Mouse (Mus musculus): ENCODE measurements around the gene Gsdma. TPM values are rescaled to one million over a fixed set of nuclear protein-coding genes. Genes with fewer than 3 reads are reported as not detected.
A peak's percentile ranks its signal among the peaks of the same experiment; 100 is the strongest.

Gene Gsdma
- total and polyA plus RNA-seq, 3 experiments = 0.62 to 1.2 TPM; not detected in 1

DNA sequence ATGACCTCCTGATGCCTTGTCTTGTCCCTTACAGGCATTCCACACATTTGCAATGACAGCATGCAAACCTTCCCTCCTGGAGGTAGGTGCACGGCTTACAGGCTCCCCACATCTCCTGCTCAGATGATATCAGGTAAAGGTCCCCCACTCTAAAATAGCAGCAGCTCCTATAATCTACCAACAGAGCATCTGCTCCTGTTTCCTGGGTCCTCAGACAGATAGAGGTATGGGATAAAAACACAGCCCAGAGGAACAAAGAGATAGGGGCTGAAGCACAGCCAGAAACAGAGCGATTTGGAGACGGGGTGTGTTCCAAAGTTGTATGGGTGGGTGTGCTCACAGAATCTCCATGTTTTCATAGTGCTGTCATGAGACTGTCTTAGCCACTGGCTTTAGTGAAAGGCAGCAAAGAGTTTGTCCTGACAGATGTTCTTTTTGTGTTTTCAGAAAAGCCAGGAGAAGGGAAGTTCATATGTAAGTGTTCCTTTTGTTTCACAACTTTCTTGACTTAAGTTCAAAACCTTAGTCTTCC lies 7.2 kb downstream of the Gsdma start:
- H3K79me2 ChIP-seq (ENCODE audit: control insufficient read depth, insufficient read depth, low read length, poor library complexity) = no peaks in the 10 kb centered on the region
- peaks cover 0 to under 1% of the 10 kb centered on the region in 2 experiments; a peak in 1 of 4 replicates for H3K27me3 ChIP-seq (ENCODE audit: control insufficient read depth in 1 of 2, insufficient read depth in 2 of 2, low read length in 2 of 2)
- H3K4me3 ChIP-seq (ENCODE audit: control insufficient read depth in 1 of 2, insufficient read depth in 1 of 2, low read depth in 2 of 2, low read length in 2 of 2) = no peak overlapping the region

DNA sequence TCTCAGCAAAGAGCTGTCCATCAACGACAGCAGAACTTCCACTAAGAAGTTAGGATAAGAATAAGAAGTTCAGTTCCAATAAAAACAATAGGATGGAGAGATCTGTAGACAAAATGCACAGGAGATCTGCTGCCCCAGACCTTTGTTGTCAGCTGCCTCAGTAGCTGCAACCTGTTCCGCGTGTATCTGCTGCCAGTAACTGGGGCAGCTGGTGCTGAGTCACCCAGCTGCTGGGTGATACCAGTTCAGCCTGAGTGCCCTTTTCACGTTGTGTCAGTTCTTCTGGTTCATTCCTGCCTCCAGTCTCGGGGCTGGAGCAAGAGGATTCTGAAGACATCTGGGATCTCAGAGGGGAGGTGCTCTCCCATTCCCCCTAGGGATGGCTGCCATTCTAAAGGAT lies 7.7 kb downstream of the Gsdma start:
- H3K79me2 ChIP-seq (ENCODE audit: control insufficient read depth, insufficient read depth, low read length, poor library complexity) = no peaks in the 10 kb centered on the region
- DNase-seq (ENCODE audit: low read depth, low spot score) = peak; percentile 79
- H3K4me3 ChIP-seq (ENCODE audit: control insufficient read depth in 1 of 2, insufficient read depth in 1 of 2, low read depth in 2 of 2, low read length in 2 of 2) = peak overlapping the region in 1 of 2 experiments; percentile 41; a peak in 3 of 4 replicates
- H3K27me3 ChIP-seq (ENCODE audit: control insufficient read depth in 1 of 2, insufficient read depth in 2 of 2, low read length in 2 of 2) = no peaks in the 10 kb centered on the region
- H3K9ac ChIP-seq (ENCODE audit: control insufficient read depth, low read depth, low read length, poor library complexity, severe bottlenecking) = peak overlapping the region; percentile 26
- peak overlapping the region; percentile 45 for H3K27ac ChIP-seq (ENCODE audit: control insufficient read depth, low read depth, low read length)
- peaks cover 22 to 44% of the 10 kb centered on the region in 2 experiments for H3K4me1 ChIP-seq (ENCODE audit: control insufficient read depth in 1 of 2, insufficient read depth in 2 of 2, low read length in 2 of 2)
- peaks cover 0 to 23% of the 10 kb centered on the region in 2 experiments; a peak in 2 of 4 replicates for H3K36me3 ChIP-seq (ENCODE audit: control insufficient read depth in 1 of 2, insufficient read depth in 2 of 2, low read length in 2 of 2)
- no peaks in the 10 kb centered on the region for H3K9me3 ChIP-seq (replicated peaks; ENCODE audit: insufficient read depth, low read length)
- TF ChIP-seq RAD21 (IDR thresholded peaks at IDR 0.05; ENCODE audit: low read depth, low read length) (no peak), RCOR1 (IDR thresholded peaks at IDR 0.05; ENCODE audit: low read depth, low read length) (0 out of 2 replicates have a peak, but pooled peaks have one; percentile 18), ETS1 (IDR thresholded peaks at IDR 0.05; ENCODE audit: low read depth, low read length) (peak; percentile 97), NRF1 (IDR thresholded peaks at IDR 0.05; ENCODE audit: insufficient read depth, low read depth, low read length, poor library complexity, severe bottlenecking) (no peak), BHLHE40 (IDR thresholded peaks at IDR 0.05; ENCODE audit: borderline replicate concordance, low read depth, low read length) (no peak), MXI1 (IDR thresholded peaks at IDR 0.05; ENCODE audit: low read depth, low read length) (peak; percentile 75; the same call in 1 of the 2 replicates), MYC (IDR thresholded peaks at IDR 0.05; ENCODE audit: low read depth, low read length) (0 out of 2 replicates have a peak, but pooled peaks have one; percentile 14), EP300 (IDR thresholded peaks at IDR 0.05; ENCODE audit: low read depth in 1 of 2, low read length in 2 of 2) (peak; percentile 57 to 61), USF1 (IDR thresholded peaks at IDR 0.05; ENCODE audit: low read depth, low read length) (no peak; the same call in 1 of the 2 replicates), HCFC1 (IDR thresholded peaks at IDR 0.05; ENCODE audit: low read depth, low read length) (0 out of 2 replicates have a peak, but pooled peaks have one; percentile 7), SIN3A (IDR thresholded peaks at IDR 0.05; ENCODE audit: low read length) (0 out of 2 replicates have a peak, but pooled peaks have one; percentile 17), TAL1 (IDR thresholded peaks at IDR 0.05; ENCODE audit: low read length) (0 out of 2 replicates have a peak, but pooled peaks have one; percentile 20), GATA1 (IDR thresholded peaks at IDR 0.05; ENCODE audit: low read depth, low read length) (0 out of 2 replicates have a peak, but pooled peaks have one; percentile 32), ELF1 (IDR thresholded peaks at IDR 0.05; ENCODE audit: low read depth, low read length) (no peak), TBP (IDR thresholded peaks at IDR 0.05; ENCODE audit: low read depth, low read length) (peak; percentile 65; the same call in 1 of the 2 replicates), GABPA (IDR thresholded peaks at IDR 0.05; ENCODE audit: low read depth, low read length) (no peak)

More for the DNA sequence above, 7.2 kb downstream of the Gsdma start:
- Histone ChIP-seq H3K27ac (ENCODE audit: control insufficient read depth, low read depth, low read length) (peak overlapping the region; percentile 45), H3K36me3 (ENCODE audit: control insufficient read depth in 1 of 2, insufficient read depth in 2 of 2, low read length in 2 of 2) (peaks cover 0 to 21% of the 10 kb centered on the region in 2 experiments; a peak in 2 of 4 replicates), H3K9me3 (replicated peaks; ENCODE audit: insufficient read depth, low read length) (no peaks in the 10 kb centered on the region), H3K9ac (ENCODE audit: control insufficient read depth, low read depth, low read length, poor library complexity, severe bottlenecking) (peak overlapping the region; percentile 8; the same call in 1 of the 2 replicates), H3K4me1 (ENCODE audit: control insufficient read depth in 1 of 2, insufficient read depth in 2 of 2, low read length in 2 of 2) (peaks cover 22 to 40% of the 10 kb centered on the region in 2 experiments)
- peak; percentile 63 for DNase-seq (ENCODE audit: low read depth, low spot score)
- TF ChIP-seq MAZ (IDR thresholded peaks at IDR 0.05; ENCODE audit: low read depth, low read length) (no peak), ELF1 (IDR thresholded peaks at IDR 0.05; ENCODE audit: low read depth, low read length) (peak; percentile 15; the same call in 1 of the 2 replicates), POLR2A (IDR thresholded peaks at IDR 0.05; ENCODE audit: control insufficient read depth in 1 of 2, insufficient read depth in 1 of 2, low read depth in 1 of 2, low read length in 2 of 2, poor library complexity in 1 of 2) (no peak), ZNF384 (IDR thresholded peaks at IDR 0.05; ENCODE audit: low read depth, low read length) (no peak), MAX (IDR thresholded peaks at IDR 0.05; ENCODE audit: low read length) (0 out of 2 replicates have a peak, but pooled peaks have one; percentile 20), CHD1 (IDR thresholded peaks at IDR 0.05; ENCODE audit: low read depth, low read length) (no peak), POLR2AphosphoS2 (IDR thresholded peaks at IDR 0.05; ENCODE audit: low read length) (no peak), TCF12 (IDR thresholded peaks at IDR 0.05; ENCODE audit: low read depth, low read length) (peak; percentile 85), EP300 (IDR thresholded peaks at IDR 0.05; ENCODE audit: low read depth in 1 of 2, low read length in 2 of 2) (peak; percentile 57 to 82), MYC (IDR thresholded peaks at IDR 0.05; ENCODE audit: low read depth, low read length) (no peak), HCFC1 (IDR thresholded peaks at IDR 0.05; ENCODE audit: low read depth, low read length) (no peak), POLR2AphosphoS5 (IDR thresholded peaks at IDR 0.05; ENCODE audit: borderline replicate concordance, low read depth, low read length) (no peak), USF2 (IDR thresholded peaks at IDR 0.05; ENCODE audit: borderline replicate concordance in 1 of 2, insufficient read depth in 1 of 2, low read depth in 1 of 2, low read length in 2 of 2) (no peak), BHLHE40 (IDR thresholded peaks at IDR 0.05; ENCODE audit: borderline replicate concordance, low read depth, low read length) (no peak), SMC3 (IDR thresholded peaks at IDR 0.05; ENCODE audit: low read depth, low read length) (no peak), GABPA (IDR thresholded peaks at IDR 0.05; ENCODE audit: low read depth, low read length) (no peak), GATA1 (IDR thresholded peaks at IDR 0.05; ENCODE audit: low read depth, low read length) (peak; percentile 64), ZC3H11A (IDR thresholded peaks at IDR 0.05; ENCODE audit: low read depth, low read length) (no peak), ZMIZ1 (IDR thresholded peaks at IDR 0.05; ENCODE audit: low read depth, low read length) (no peak), MXI1 (IDR thresholded peaks at IDR 0.05; ENCODE audit: low read depth, low read length) (peak; percentile 34; the same call in 1 of the 2 replicates), CHD2 (IDR thresholded peaks at IDR 0.05; ENCODE audit: low read length) (no peak), MEF2A (IDR thresholded peaks at IDR 0.05; ENCODE audit: extremely low read depth, insufficient replicate concordance, low read depth, low read length, poor library complexity, severe bottlenecking) (no peak), USF1 (IDR thresholded peaks at IDR 0.05; ENCODE audit: low read depth, low read length) (no peak), UBTF (IDR thresholded peaks at IDR 0.05; ENCODE audit: borderline replicate concordance, insufficient read depth, low read depth, low read length) (no peak), MYB (IDR thresholded peaks at IDR 0.05; ENCODE audit: low read depth, low read length) (no peak), ZKSCAN1 (IDR thresholded peaks at IDR 0.05; ENCODE audit: low read depth, low read length) (no peak), KAT2A (conservative IDR thresholded peaks at IDR 0.05; ENCODE audit: low read depth, low read length) (no peak), NRF1 (IDR thresholded peaks at IDR 0.05; ENCODE audit: insufficient read depth, low read depth, low read length, poor library complexity, severe bottlenecking) (no peak), RCOR1 (IDR thresholded peaks at IDR 0.05; ENCODE audit: low read depth, low read length) (peak; percentile 72), MAFK (IDR thresholded peaks at IDR 0.05; ENCODE audit: borderline replicate concordance, low read depth, low read length) (no peak), CTCF (IDR thresholded peaks at IDR 0.05 in 2 of 3, conservative IDR thresholded peaks at IDR 0.05 in 1 of 3; ENCODE audit: control insufficient read depth in 1 of 3, insufficient read depth in 1 of 3, low read depth in 2 of 3, low read length in 3 of 3, poor library complexity in 1 of 3, severe bottlenecking in 1 of 3) (no peak), SIN3A (IDR thresholded peaks at IDR 0.05; ENCODE audit: low read length) (peak; percentile 67; the same call in 1 of the 2 replicates), ETS1 (IDR thresholded peaks at IDR 0.05; ENCODE audit: low read depth, low read length) (peak; percentile 79), RAD21 (IDR thresholded peaks at IDR 0.05; ENCODE audit: low read depth, low read length) (no peak), E2F4 (IDR thresholded peaks at IDR 0.05; ENCODE audit: borderline replicate concordance, low read depth, low read length) (no peak)

All from MEL (cell line).